Mouse (Mus musculus) gastrocnemius, postnatal 14 days (tissue): Measurements from ENCODE around the gene Rassf6. TPM values are rescaled to one million over a fixed set of nuclear protein-coding genes. Genes with fewer than 3 reads are reported as not detected.
"Not testable (repeated sequence)": the region's sequence is repeated elsewhere in the genome, so short reads cannot be mapped to it uniquely, and the experiment has no call there.

Experiments used
- DNase-seq: peaks from one replicate; pipeline ENCODE4 v3.0.0; 2021; ENCODE audit warnings: mixed read lengths
- intact Hi-C: fragments of 180-260 bp; cut with DNase I; formaldehyde crosslinking; loops from one replicate; pipeline ENCODE4 v1.15.1; 2025; ENCODE audit warnings: low total_unique reads
- total RNA-seq, 2 experiments: library from RNA; stranded (reverse); gene quantifications; 2 replicates each; pipeline ENCODE4 v1.2.3; 2021

Gene Rassf6
- total RNA-seq, 2 experiments from 2014 or later = not detected

GRCm38 (mm10) chr5:90628530-90628929, 11.9 kb downstream of the Rassf6 start:
- intact Hi-C loops = no loop called here
- DNase-seq = no peak

- DNase-seq = no peak
- intact Hi-C loops = no loop called here
These were observed 12.4 kb downstream of the Rassf6 start for GRCm38 (mm10) chr5:90628011-90628410.

GRCm38 (mm10) chr5:90627423-90627822, 13.0 kb downstream of the Rassf6 start:
- intact Hi-C loops = no loop called here
- no peak for DNase-seq

GRCm38 (mm10) chr5:90624708-90625425, 15.6 kb downstream of the Rassf6 start:
- DNase-seq = no peak
- intact Hi-C loops = no loop called here

GRCm38 (mm10) chr5:90623209-90623608, 17.2 kb downstream of the Rassf6 start:
- intact Hi-C loops = no loop called here
- no peak for DNase-seq

GRCm38 (mm10) chr5:90621726-90622125, 18.7 kb downstream of the Rassf6 start:
- no peak for DNase-seq
- intact Hi-C loops = no loop called here

- intact Hi-C loops = no loop called here
- DNase-seq = no peak
These were observed 19.1 kb downstream of the Rassf6 start for GRCm38 (mm10) chr5:90621316-90621715.

GRCm38 (mm10) chr5:90617859-90618258, 22.6 kb downstream of the Rassf6 start:
- intact Hi-C loops = no loop called here
- no peak for DNase-seq

- intact Hi-C loops, DNase-seq: not testable (repeated sequence)
These were observed 27.7 kb downstream of the Rassf6 start for GRCm38 (mm10) chr5:90612751-90613150.

GRCm38 (mm10) chr5:90611996-90612611, 28.4 kb downstream of the Rassf6 start:
- no peak for DNase-seq

GRCm38 (mm10) chr5:90611388-90611787, 29.1 kb downstream of the Rassf6 start:
- DNase-seq = no peak
- intact Hi-C loops = no loop called here

More at GRCm38 (mm10) chr5:90611996-90612611, 28.4 kb downstream of the Rassf6 start:
- intact Hi-C loops = no loop called here

GRCm38 (mm10) chr5:90608906-90609305, 31.6 kb downstream of the Rassf6 start:
- DNase-seq = no peak
- intact Hi-C loops = no loop called here

GRCm38 (mm10) chr5:90603407-90603923, 37.0 kb downstream of the Rassf6 start:
- no peak for DNase-seq
- intact Hi-C loops = no loop called here

- intact Hi-C loops = no loop called here
- peak; percentile 15 for DNase-seq
These were observed 39.0 kb downstream of the Rassf6 start for GRCm38 (mm10) chr5:90601469-90601868.

- DNase-seq = no peak
- intact Hi-C loops = no loop called here
These were observed 44.3 kb downstream of the Rassf6 start for GRCm38 (mm10) chr5:90596155-90596554.

- intact Hi-C loops = no loop called here
- no peak for DNase-seq
These were observed 45.5 kb downstream of the Rassf6 start for GRCm38 (mm10) chr5:90594945-90595344.

- no peak for DNase-seq
- intact Hi-C loops = no loop called here
These were observed 48.5 kb downstream of the Rassf6 start for GRCm38 (mm10) chr5:90591936-90592335.

- intact Hi-C loops = no loop called here
- DNase-seq = no peak
These were observed 49.8 kb downstream of the Rassf6 start for GRCm38 (mm10) chr5:90590676-90591075.

- intact Hi-C loops = no loop called here
- DNase-seq = peak; percentile 45
These were observed 51.5 kb downstream of the Rassf6 start for GRCm38 (mm10) chr5:90588708-90589595.

GRCm38 (mm10) chr5:90588104-90588503, 52.4 kb downstream of the Rassf6 start:
- intact Hi-C loops = no loop called here
- no peak for DNase-seq
